Mouse (Mus musculus) MEL (cell line): ENCODE measurements around the gene Epb41l2. TPM values are rescaled to one million over a fixed set of nuclear protein-coding genes. Genes with fewer than 3 reads are reported as not detected.

Source experiments
- DNase-seq: peaks from one replicate; pipeline ENCODE4 v3.0.0; 2011; ENCODE audit warnings: low read depth, low spot score
- H3K27ac ChIP-seq: 2 replicates; pipeline ENCODE4 v1.5.1; 2012; ENCODE audit warnings: low read depth, mild to moderate bottlenecking, control low read depth, low read length, moderate library complexity; ENCODE audit not compliant: control insufficient read depth
- H3K27me3 ChIP-seq, 2 experiments: fragments of 150-350 bp in 1 of 2; sonication (generic) in 1 of 2; 2 replicates each; pipeline ENCODE4 v1.6.1; 2012; ENCODE audit warnings: low read length in 2 of 2, mild to moderate bottlenecking in 2 of 2, improper control_type of control experiment in 1 of 2, moderate library complexity in 1 of 2; ENCODE audit not compliant: insufficient read depth in 2 of 2, control insufficient read depth in 1 of 2
- H3K36me3 ChIP-seq, 2 experiments: 2 replicates each; pipeline ENCODE4 v1.6.1; 2012 to 2014; ENCODE audit warnings: low read length in 2 of 2, improper control_type of control experiment in 1 of 2, inconsistent platforms in 1 of 2, mild to moderate bottlenecking in 1 of 2; ENCODE audit not compliant: insufficient read depth in 2 of 2, control insufficient read depth in 1 of 2
- H3K4me1 ChIP-seq, 2 experiments: fragments of 150-350 bp in 1 of 2; sonication (generic) in 1 of 2; 2 replicates each; pipeline ENCODE4 v1.6.1; 2012; ENCODE audit warnings: low read length in 2 of 2, improper control_type of control experiment in 1 of 2, mild to moderate bottlenecking in 1 of 2; ENCODE audit not compliant: insufficient read depth in 2 of 2, control insufficient read depth in 1 of 2
- H3K4me3 ChIP-seq, 2 experiments: fragments of 150-350 bp in 1 of 2; sonication (generic) in 1 of 2; 2 replicates each; pipeline ENCODE4 v1.5.1; 2012; ENCODE audit warnings: low read depth in 2 of 2, low read length in 2 of 2, mild to moderate bottlenecking in 2 of 2, moderate library complexity in 2 of 2, control low read depth in 1 of 2, improper control_type of control experiment in 1 of 2; ENCODE audit not compliant: control insufficient read depth in 1 of 2, insufficient read depth in 1 of 2
- H3K79me2 ChIP-seq: 2 replicates; pipeline ENCODE4 v1.6.1; 2012; ENCODE audit warnings: mild to moderate bottlenecking, low read length, moderate library complexity; ENCODE audit not compliant: control insufficient read depth, poor library complexity, insufficient read depth
- H3K9ac ChIP-seq: 2 replicates; pipeline ENCODE4 v1.6.1; 2012; ENCODE audit warnings: low read depth, mild to moderate bottlenecking, control low read depth, low read length, moderate library complexity; ENCODE audit not compliant: control insufficient read depth, poor library complexity, severe bottlenecking
- H3K9me3 ChIP-seq: fragments of 150-350 bp; sonication (generic); replicated peaks from 2 replicates; pipeline ENCODE4 v1.6.1; 2012; ENCODE audit warnings: mild to moderate bottlenecking, low read length, improper control_type of control experiment, moderate library complexity; ENCODE audit not compliant: insufficient read depth
- BHLHE40 ChIP-seq: IDR thresholded peaks from 2 replicates; pipeline ENCODE4 v1.6.1; 2012; ENCODE audit warnings: low read depth, mild to moderate bottlenecking, inconsistent platforms, low read length, improper control_type of control experiment, borderline replicate concordance
- CHD2 ChIP-seq: IDR thresholded peaks from 2 replicates; pipeline ENCODE4 v1.6.1; 2011; ENCODE audit warnings: low read length, improper control_type of control experiment
- ELF1 ChIP-seq: IDR thresholded peaks from 2 replicates; pipeline ENCODE4 v1.6.1; 2014; ENCODE audit warnings: low read depth, mild to moderate bottlenecking, inconsistent platforms, low read length, improper control_type of control experiment, moderate library complexity
- EP300 ChIP-seq, 2 experiments: IDR thresholded peaks; 2 replicates each; pipeline ENCODE4 v1.6.1; 2011; ENCODE audit warnings: improper control_type of control experiment in 2 of 2, low read length in 2 of 2, low read depth in 1 of 2, mild to moderate bottlenecking in 1 of 2
- ETS1 ChIP-seq: IDR thresholded peaks from 2 replicates; pipeline ENCODE4 v1.6.1; 2012; ENCODE audit warnings: low read depth, mild to moderate bottlenecking, inconsistent platforms, low read length, improper control_type of control experiment, moderate library complexity
- GABPA ChIP-seq: IDR thresholded peaks from 2 replicates; pipeline ENCODE4 v1.6.1; 2012; ENCODE audit warnings: low read depth, mild to moderate bottlenecking, inconsistent platforms, low read length, improper control_type of control experiment, moderate library complexity
- GATA1 ChIP-seq: IDR thresholded peaks from 2 replicates; pipeline ENCODE4 v1.6.1; 2011; ENCODE audit warnings: low read depth, low read length, improper control_type of control experiment
- HCFC1 ChIP-seq: IDR thresholded peaks from 2 replicates; pipeline ENCODE4 v1.6.1; 2012; ENCODE audit warnings: low read depth, mild to moderate bottlenecking, inconsistent platforms, low read length, improper control_type of control experiment, moderate library complexity
- KAT2A ChIP-seq: conservative IDR thresholded peaks from 2 replicates; pipeline ENCODE4 v1.6.1; 2012; ENCODE audit warnings: low read depth, low read length, improper control_type of control experiment, inconsistent platforms
- MAFK ChIP-seq: IDR thresholded peaks from 2 replicates; pipeline ENCODE4 v1.6.1; 2011; ENCODE audit warnings: low read depth, mild to moderate bottlenecking, low read length, improper control_type of control experiment, borderline replicate concordance
- MAX ChIP-seq: IDR thresholded peaks from 2 replicates; pipeline ENCODE4 v1.6.1; 2011; ENCODE audit warnings: low read length, improper control_type of control experiment
- MEF2A ChIP-seq: IDR thresholded peaks from 2 replicates; pipeline ENCODE4 v1.6.1; 2014; ENCODE audit warnings: low read depth, mild to moderate bottlenecking, inconsistent platforms, low read length, improper control_type of control experiment; ENCODE audit not compliant: poor library complexity, insufficient replicate concordance, severe bottlenecking; ENCODE audit errors: extremely low read depth
- MXI1 ChIP-seq: IDR thresholded peaks from 2 replicates; pipeline ENCODE4 v1.6.1; 2011; ENCODE audit warnings: mild to moderate bottlenecking, low read depth, low read length, improper control_type of control experiment
- NELFE ChIP-seq: IDR thresholded peaks from 2 replicates; pipeline ENCODE4 v1.6.1; 2011; ENCODE audit warnings: low read depth, low read length, improper control_type of control experiment
- POLR2A ChIP-seq, 2 experiments: IDR thresholded peaks; 2 replicates each; pipeline ENCODE4 v1.6.1; 2011 to 2012; ENCODE audit warnings: low read length in 2 of 2, mild to moderate bottlenecking in 2 of 2, control low read depth in 1 of 2, improper control_type of control experiment in 1 of 2, low read depth in 1 of 2, moderate library complexity in 1 of 2; ENCODE audit not compliant: control insufficient read depth in 1 of 2, insufficient read depth in 1 of 2, poor library complexity in 1 of 2
- POLR2AphosphoS2 ChIP-seq: IDR thresholded peaks from 2 replicates; pipeline ENCODE4 v1.6.1; 2011; ENCODE audit warnings: low read length, improper control_type of control experiment
- POLR2AphosphoS5 ChIP-seq: IDR thresholded peaks from 2 replicates; pipeline ENCODE4 v1.6.1; 2012; ENCODE audit warnings: low read depth, borderline replicate concordance, mild to moderate bottlenecking, inconsistent platforms, low read length, moderate library complexity, mixed read lengths
- RAD21 ChIP-seq: IDR thresholded peaks from 2 replicates; pipeline ENCODE4 v1.6.1; 2011; ENCODE audit warnings: mild to moderate bottlenecking, low read depth, low read length, improper control_type of control experiment
- RCOR1 ChIP-seq: IDR thresholded peaks from 2 replicates; pipeline ENCODE4 v1.6.1; 2012; ENCODE audit warnings: low read depth, mild to moderate bottlenecking, inconsistent platforms, low read length, improper control_type of control experiment
- SMC3 ChIP-seq: IDR thresholded peaks from 2 replicates; pipeline ENCODE4 v1.6.1; 2011; ENCODE audit warnings: low read depth, low read length, improper control_type of control experiment
- TBP ChIP-seq: IDR thresholded peaks from 2 replicates; pipeline ENCODE4 v1.8.0; 2011; ENCODE audit warnings: low read depth, low read length, improper control_type of control experiment
- TCF12 ChIP-seq: IDR thresholded peaks from 2 replicates; pipeline ENCODE4 v1.6.1; 2014; ENCODE audit warnings: low read depth, mild to moderate bottlenecking, inconsistent platforms, low read length, improper control_type of control experiment, moderate library complexity
- USF1 ChIP-seq: IDR thresholded peaks from 2 replicates; pipeline ENCODE4 v1.6.1; 2014; ENCODE audit warnings: low read depth, mild to moderate bottlenecking, inconsistent platforms, low read length, improper control_type of control experiment, moderate library complexity
- USF2 ChIP-seq, 2 experiments: IDR thresholded peaks; 2 replicates each; pipeline ENCODE4 v1.6.1; 2011 to 2012; ENCODE audit warnings: improper control_type of control experiment in 2 of 2, low read length in 2 of 2, borderline replicate concordance in 1 of 2, inconsistent platforms in 1 of 2, low read depth in 1 of 2, mild to moderate bottlenecking in 1 of 2; ENCODE audit not compliant: insufficient read depth in 1 of 2
- ZKSCAN1 ChIP-seq: IDR thresholded peaks from 2 replicates; pipeline ENCODE4 v1.6.1; 2012; ENCODE audit warnings: low read depth, mild to moderate bottlenecking, inconsistent platforms, low read length, improper control_type of control experiment, moderate library complexity
- ZNF384 ChIP-seq: IDR thresholded peaks from 2 replicates; pipeline ENCODE4 v1.6.1; 2012; ENCODE audit warnings: low read depth, mild to moderate bottlenecking, inconsistent platforms, low read length, improper control_type of control experiment
- polyA plus RNA-seq, 2 experiments: library from polyadenylated mRNA; stranded (reverse) in 1 of 2; unstranded in 1 of 2; fragments of >175 nt in 1 of 2; fragments of >200 nt in 1 of 2; gene quantifications; 2 replicates each; pipeline versions ENCODE4 v1.2.1 to v1.2.4; 2012; ENCODE audit warnings: low replicate concordance in 2 of 2, low read depth in 1 of 2; ENCODE audit not compliant: insufficient read length in 2 of 2, insufficient read depth in 1 of 2, missing spikeins in 1 of 2
- total RNA-seq: library from RNA; depleted of rRNA; stranded (reverse); fragments of 300-350 nt; gene quantifications from 2 replicates; pipeline ENCODE4 v1.2.3, GENCODE M21; 2012

The Epb41l2 gene
- total and polyA plus RNA-seq, 3 experiments: 4.7 to 23.7 TPM; not detected in 1

GRCm38 (mm10) chr10:25365708-25366107, 6.1 kb downstream of the Epb41l2 start:
- Histone ChIP-seq H3K79me2 (no peaks in the 10 kb centered on the region), H3K9me3 (no peaks in the 10 kb centered on the region), H3K4me1 (peaks cover 0 to 11% of the 10 kb centered on the region in 2 experiments; a peak in 3 of 4 replicates), H3K27me3 (no peaks in the 10 kb centered on the region), H3K4me3 (no peak overlapping the region), H3K9ac (no peak overlapping the region), H3K36me3 (peaks cover 0 to 19% of the 10 kb centered on the region in 2 experiments; a peak in 2 of 4 replicates), H3K27ac (no peak overlapping the region)
- DNase-seq: peak; percentile 27
- TF ChIP-seq GATA1 (peak; percentile 35; the same call in 1 of the 2 replicates), HCFC1 (no peak), MAFK (no peak), ETS1 (0 out of 2 replicates have a peak, but pooled peaks have one; percentile 8), RCOR1 (peak; percentile 67), ZKSCAN1 (no peak), EP300 (IDR thresholded peaks at IDR 0.05; ENCODE audit: low read depth in 1 of 2, low read length in 2 of 2) (peak; percentile 18 to 24; a peak in 2 of 4 replicates), MEF2A (peak; percentile 82; the same call in 1 of the 2 replicates), RAD21 (no peak), USF1 (no peak)

- H3K36me3 ChIP-seq: peaks cover 0 to 19% of the 10 kb centered on the region in 2 experiments; a peak in 2 of 4 replicates
- H3K79me2 ChIP-seq: no peaks in the 10 kb centered on the region
- DNase-seq: peak; percentile 86
- H3K9ac ChIP-seq: no peak overlapping the region; the same call in 1 of the 2 replicates
- no peaks in the 10 kb centered on the region for H3K9me3 ChIP-seq
- no peak overlapping the region; a peak in 1 of 4 replicates for H3K4me3 ChIP-seq
- no peak overlapping the region for H3K27ac ChIP-seq
- TF ChIP-seq MXI1 (no peak), POLR2A (IDR thresholded peaks at IDR 0.05; ENCODE audit: control insufficient read depth in 1 of 2, insufficient read depth in 1 of 2, low read depth in 1 of 2, low read length in 2 of 2, poor library complexity in 1 of 2) (no peak), GATA1 (peak; percentile 26; the same call in 1 of the 2 replicates), EP300 (IDR thresholded peaks at IDR 0.05; ENCODE audit: low read depth in 1 of 2, low read length in 2 of 2) (peak in 1 of 2 experiments; percentile 52; a peak in 2 of 4 replicates), SMC3 (no peak), GABPA (no peak), MAFK (no peak), POLR2AphosphoS5 (no peak), ELF1 (no peak), ZNF384 (no peak), CHD2 (no peak), TCF12 (no peak), TBP (no peak), BHLHE40 (no peak), KAT2A (no peak), RCOR1 (0 out of 2 replicates have a peak, but pooled peaks have one; percentile 14), USF2 (IDR thresholded peaks at IDR 0.05; ENCODE audit: borderline replicate concordance in 1 of 2, insufficient read depth in 1 of 2, low read depth in 1 of 2, low read length in 2 of 2) (no peak), MAX (no peak), POLR2AphosphoS2 (no peak), NELFE (no peak), MEF2A (no peak)
- peaks cover 0 to 11% of the 10 kb centered on the region in 2 experiments; a peak in 3 of 4 replicates for H3K4me1 ChIP-seq
- no peaks in the 10 kb centered on the region for H3K27me3 ChIP-seq
Measured at GRCm38 (mm10) chr10:25366691-25367090, 7.1 kb downstream of the Epb41l2 start.
